Mouse (Mus musculus): Measurements from ENCODE around the gene Zfp385c. TPM values are rescaled to one million over a fixed set of nuclear protein-coding genes. Genes with fewer than 3 reads are reported as not detected.
"Not testable (repeated sequence)": the region's sequence is repeated elsewhere in the genome, so short reads cannot be mapped to it uniquely, and the experiment has no call there.

Gene Zfp385c
- polyA plus RNA-seq, 1 experiment: 0.55 TPM

DNA sequence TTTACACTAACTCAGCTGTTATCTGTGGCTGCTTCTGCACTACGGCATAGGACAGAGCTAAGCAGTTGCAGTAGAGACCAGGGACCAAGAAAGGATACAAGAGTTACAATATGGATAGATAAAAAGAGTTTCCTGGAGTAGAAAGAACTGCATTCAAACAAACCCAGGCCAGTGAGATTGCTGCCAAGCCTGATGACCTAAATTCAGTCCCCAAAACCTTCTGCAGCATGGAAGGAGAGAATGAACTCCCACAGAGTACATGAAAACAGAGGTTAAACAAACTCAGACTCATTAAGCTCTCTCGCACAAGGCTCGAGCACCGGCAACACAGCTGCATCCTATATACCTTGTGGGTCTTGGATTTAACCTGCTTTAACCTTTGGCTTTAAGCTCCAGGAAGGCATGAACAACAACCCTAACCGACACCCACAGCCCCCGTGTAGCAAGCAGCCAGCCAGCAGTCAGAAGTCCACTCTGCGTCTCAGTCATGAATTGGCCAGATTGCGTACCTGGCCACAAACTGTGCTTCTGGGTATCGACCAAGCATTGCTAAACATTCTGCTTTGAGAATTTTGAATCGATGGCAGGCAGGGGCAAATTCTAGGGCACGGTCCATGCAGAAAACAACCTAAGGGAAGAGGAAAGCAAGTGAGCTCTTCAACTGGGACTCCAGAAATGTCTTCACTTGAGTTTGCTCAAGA is 99.8 kb downstream of the Zfp385c start:
- Histone ChIP-seq H3K27me3 (ENCODE audit: control insufficient read depth, insufficient read depth, low read length) (no peaks in the 10 kb centered on the region), H3K36me3 (ENCODE audit: control insufficient read depth, insufficient read depth, low read length) (peaks cover 85% of the 10 kb centered on the region)
- 98% methylated on average over 11 of the region's 11 CpGs for WGBS

GRCm38 (mm10) chr11:100588462-100588861 is 103.8 kb downstream of the Zfp385c start:
- no peak for DNase-seq
- H3K27ac ChIP-seq (ENCODE audit: control insufficient read depth, insufficient read depth, low read length): peak overlapping the region; percentile 60; the same call in 1 of the 2 replicates
- no peaks in the 10 kb centered on the region for H3K27me3 ChIP-seq (ENCODE audit: control insufficient read depth, insufficient read depth, low read length)
- WGBS: 21% methylated on average over 2 of the region's 2 CpGs
- H3K4me1 ChIP-seq (replicated peaks; ENCODE audit: control insufficient read depth, insufficient read depth, low read length): peaks cover 29% of the 10 kb centered on the region
- TF ChIP-seq POLR2A (IDR thresholded peaks at IDR 0.05; ENCODE audit: control insufficient read depth, extremely low read depth, insufficient read depth, low read length, poor library complexity) (no peak), CTCF (IDR thresholded peaks at IDR 0.05; ENCODE audit: borderline replicate concordance, control insufficient read depth, extremely low read depth, insufficient read depth, low read length, poor library complexity) (no peak)
- peaks cover 82% of the 10 kb centered on the region for H3K36me3 ChIP-seq (ENCODE audit: control insufficient read depth, insufficient read depth, low read length)
- no peak overlapping the region for H3K4me3 ChIP-seq (ENCODE audit: control insufficient read depth, insufficient read depth, low read length)

More for the DNA sequence above, 99.8 kb downstream of the Zfp385c start:
- Histone ChIP-seq H3K4me1 (replicated peaks; ENCODE audit: control insufficient read depth, insufficient read depth, low read length) (peaks cover 4% of the 10 kb centered on the region), H3K27ac (ENCODE audit: control insufficient read depth, insufficient read depth, low read length) (no peak overlapping the region), H3K4me3 (ENCODE audit: control insufficient read depth, insufficient read depth, low read length) (no peak overlapping the region)
- TF ChIP-seq POLR2A (IDR thresholded peaks at IDR 0.05; ENCODE audit: control insufficient read depth, extremely low read depth, insufficient read depth, low read length, poor library complexity) (no peak), CTCF (IDR thresholded peaks at IDR 0.05; ENCODE audit: borderline replicate concordance, control insufficient read depth, extremely low read depth, insufficient read depth, low read length, poor library complexity) (no peak)
- DNase-seq: no peak

GRCm38 (mm10) chr11:100585148-100585547 is 107.1 kb downstream of the Zfp385c start:
- H3K4me1 ChIP-seq (replicated peaks; ENCODE audit: control insufficient read depth, insufficient read depth, low read length): peaks cover 56% of the 10 kb centered on the region
- WGBS: 85% methylated on average over 3 of the region's 3 CpGs

DNA sequence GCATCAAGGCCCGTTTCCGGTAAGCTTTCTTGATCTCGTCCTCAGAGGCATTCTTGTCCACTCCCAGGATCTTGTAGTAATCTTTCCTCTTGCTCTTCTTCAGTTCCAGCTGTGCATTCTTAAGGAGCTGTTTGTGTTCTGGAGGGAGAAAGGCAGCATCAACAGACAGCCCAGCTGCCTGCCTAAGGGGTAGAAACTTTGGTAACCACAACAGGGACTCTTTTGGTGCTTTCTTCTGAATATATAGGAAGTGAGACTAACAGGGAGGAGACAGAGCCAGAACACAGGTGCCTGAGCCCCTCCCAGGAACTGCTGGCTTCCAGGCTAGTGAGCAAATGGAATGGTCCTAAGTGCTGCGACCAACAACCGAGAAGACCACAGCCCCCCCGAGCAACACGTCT is 107.7 kb downstream of the Zfp385c start:
- WGBS: 9% methylated on average over 7 of the region's 7 CpGs
- peak; percentile 48 for DNase-seq
- TF ChIP-seq CTCF (IDR thresholded peaks at IDR 0.05; ENCODE audit: borderline replicate concordance, control insufficient read depth, extremely low read depth, insufficient read depth, low read length, poor library complexity): no peak
- no peak for TF ChIP-seq POLR2A (IDR thresholded peaks at IDR 0.05; ENCODE audit: control insufficient read depth, extremely low read depth, insufficient read depth, low read length, poor library complexity)
- no peaks in the 10 kb centered on the region for H3K27me3 ChIP-seq (ENCODE audit: control insufficient read depth, insufficient read depth, low read length)
- H3K36me3 ChIP-seq (ENCODE audit: control insufficient read depth, insufficient read depth, low read length): peaks cover 62% of the 10 kb centered on the region
- peak overlapping the region; percentile 94 for H3K27ac ChIP-seq (ENCODE audit: control insufficient read depth, insufficient read depth, low read length)
- H3K4me1 ChIP-seq (replicated peaks; ENCODE audit: control insufficient read depth, insufficient read depth, low read length): peaks cover 61% of the 10 kb centered on the region
- peak overlapping the region; percentile 9 for H3K4me3 ChIP-seq (ENCODE audit: control insufficient read depth, insufficient read depth, low read length)

More at GRCm38 (mm10) chr11:100585148-100585547, 107.1 kb downstream of the Zfp385c start:
- no peak overlapping the region for H3K4me3 ChIP-seq (ENCODE audit: control insufficient read depth, insufficient read depth, low read length)
- peaks cover 68% of the 10 kb centered on the region for H3K36me3 ChIP-seq (ENCODE audit: control insufficient read depth, insufficient read depth, low read length)
- H3K27me3 ChIP-seq (ENCODE audit: control insufficient read depth, insufficient read depth, low read length): no peaks in the 10 kb centered on the region
- H3K27ac ChIP-seq (ENCODE audit: control insufficient read depth, insufficient read depth, low read length): peak overlapping the region; percentile 94
- no peak for DNase-seq
- TF ChIP-seq CTCF (IDR thresholded peaks at IDR 0.05; ENCODE audit: borderline replicate concordance, control insufficient read depth, extremely low read depth, insufficient read depth, low read length, poor library complexity) (no peak), POLR2A (IDR thresholded peaks at IDR 0.05; ENCODE audit: control insufficient read depth, extremely low read depth, insufficient read depth, low read length, poor library complexity) (no peak)

DNA sequence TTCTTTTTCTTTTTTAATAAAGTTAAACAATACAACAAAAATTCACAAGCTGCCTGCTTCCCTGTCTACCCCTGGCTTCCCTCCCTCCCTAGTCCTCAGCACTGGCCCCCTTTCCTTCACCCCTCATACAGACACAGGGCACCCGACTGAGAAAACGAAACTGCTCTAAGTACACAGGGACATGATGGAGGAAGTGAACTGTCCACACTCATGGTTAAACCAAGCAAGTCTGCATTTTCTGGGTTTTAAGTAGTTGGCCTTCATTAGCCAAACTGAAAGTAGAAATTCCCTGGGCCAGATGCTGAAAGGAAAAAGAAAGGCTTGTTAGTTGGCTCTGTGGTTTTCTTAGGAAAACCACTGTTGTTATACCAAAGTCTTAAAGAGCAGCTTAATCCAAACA is 109.4 kb downstream of the Zfp385c start:
- Histone ChIP-seq H3K36me3 (ENCODE audit: control insufficient read depth, insufficient read depth, low read length) (peaks cover 58% of the 10 kb centered on the region), H3K27ac (ENCODE audit: control insufficient read depth, insufficient read depth, low read length) (peak overlapping the region; percentile 94), H3K4me3 (ENCODE audit: control insufficient read depth, insufficient read depth, low read length) (peak overlapping the region; percentile 9; the same call in 1 of the 2 replicates), H3K27me3 (ENCODE audit: control insufficient read depth, insufficient read depth, low read length) (no peaks in the 10 kb centered on the region), H3K4me1 (replicated peaks; ENCODE audit: control insufficient read depth, insufficient read depth, low read length) (peaks cover 74% of the 10 kb centered on the region)
- TF ChIP-seq POLR2A (IDR thresholded peaks at IDR 0.05; ENCODE audit: control insufficient read depth, extremely low read depth, insufficient read depth, low read length, poor library complexity) (no peak), CTCF (IDR thresholded peaks at IDR 0.05; ENCODE audit: borderline replicate concordance, control insufficient read depth, extremely low read depth, insufficient read depth, low read length, poor library complexity) (no peak)
- no peak for DNase-seq
- 4% methylated on average over 2 of the region's 2 CpGs for WGBS

DNA sequence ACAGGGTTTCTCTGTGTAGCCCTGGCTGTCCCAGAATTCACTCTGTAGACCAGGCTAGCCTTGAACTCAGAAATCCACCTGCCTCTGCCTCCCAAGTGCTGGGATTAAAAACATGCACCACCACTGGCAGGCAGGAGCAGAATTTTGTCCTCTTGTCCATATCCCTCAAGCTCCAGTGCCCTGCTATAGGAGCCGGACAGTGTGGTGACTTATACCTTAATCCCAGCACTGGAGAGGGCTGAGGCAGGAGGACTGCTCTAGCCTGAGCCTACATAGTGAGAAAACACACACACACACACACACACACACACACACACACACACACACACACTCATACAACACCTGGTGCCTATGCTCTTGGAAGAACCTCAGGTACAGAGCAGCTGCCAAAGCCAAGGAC is 109.8 kb downstream of the Zfp385c start:
- Histone ChIP-seq H3K36me3 (ENCODE audit: control insufficient read depth, insufficient read depth, low read length) (peaks cover 54% of the 10 kb centered on the region), H3K27ac (ENCODE audit: control insufficient read depth, insufficient read depth, low read length) (peak overlapping the region; percentile 94), H3K4me1 (replicated peaks; ENCODE audit: control insufficient read depth, insufficient read depth, low read length) (peaks cover 78% of the 10 kb centered on the region)
- WGBS: 84% methylated on average over 1 of the region's 1 CpGs
- H3K4me3 ChIP-seq (ENCODE audit: control insufficient read depth, insufficient read depth, low read length); H3K27me3 ChIP-seq (ENCODE audit: control insufficient read depth, insufficient read depth, low read length); DNase-seq: not testable (repeated sequence)

DNA sequence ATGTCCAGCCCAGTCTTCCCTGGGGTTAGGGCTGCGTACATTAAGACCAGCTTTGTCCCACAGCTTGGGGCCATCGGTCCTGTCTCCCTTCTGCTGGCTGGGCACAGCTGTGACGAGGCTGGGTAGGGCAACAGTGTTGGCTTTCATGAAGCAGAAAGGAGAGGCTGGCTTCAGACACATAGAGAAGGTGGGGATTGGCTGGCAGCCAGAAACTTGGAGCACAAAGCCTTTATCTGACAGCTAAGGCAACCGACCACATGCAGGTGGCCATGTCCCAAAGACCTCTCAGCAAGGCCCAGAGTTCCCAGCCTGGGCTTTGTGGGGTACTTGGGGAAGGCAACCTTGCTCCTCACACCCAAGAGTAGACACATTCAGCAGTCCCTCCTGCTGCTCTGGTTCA is 110.5 kb downstream of the Zfp385c start:
- Histone ChIP-seq H3K36me3 (ENCODE audit: control insufficient read depth, insufficient read depth, low read length) (peaks cover 50% of the 10 kb centered on the region), H3K27me3 (ENCODE audit: control insufficient read depth, insufficient read depth, low read length) (no peaks in the 10 kb centered on the region), H3K4me1 (replicated peaks; ENCODE audit: control insufficient read depth, insufficient read depth, low read length) (peaks cover 84% of the 10 kb centered on the region), H3K27ac (ENCODE audit: control insufficient read depth, insufficient read depth, low read length) (peak overlapping the region; percentile 94), H3K4me3 (ENCODE audit: control insufficient read depth, insufficient read depth, low read length) (peak overlapping the region; percentile 3; the same call in 1 of the 2 replicates)
- peak; percentile 56 for DNase-seq
- 8% methylated on average over 4 of the region's 4 CpGs for WGBS
- 0 out of 2 replicates have a peak, but pooled peaks have one; percentile 39 for TF ChIP-seq CTCF (IDR thresholded peaks at IDR 0.05; ENCODE audit: borderline replicate concordance, control insufficient read depth, extremely low read depth, insufficient read depth, low read length, poor library complexity)
- no peak for TF ChIP-seq POLR2A (IDR thresholded peaks at IDR 0.05; ENCODE audit: control insufficient read depth, extremely low read depth, insufficient read depth, low read length, poor library complexity)
